Mouse (Mus musculus): ENCODE measurements around the gene Mrtfb.

The Mrtfb gene

DNA sequence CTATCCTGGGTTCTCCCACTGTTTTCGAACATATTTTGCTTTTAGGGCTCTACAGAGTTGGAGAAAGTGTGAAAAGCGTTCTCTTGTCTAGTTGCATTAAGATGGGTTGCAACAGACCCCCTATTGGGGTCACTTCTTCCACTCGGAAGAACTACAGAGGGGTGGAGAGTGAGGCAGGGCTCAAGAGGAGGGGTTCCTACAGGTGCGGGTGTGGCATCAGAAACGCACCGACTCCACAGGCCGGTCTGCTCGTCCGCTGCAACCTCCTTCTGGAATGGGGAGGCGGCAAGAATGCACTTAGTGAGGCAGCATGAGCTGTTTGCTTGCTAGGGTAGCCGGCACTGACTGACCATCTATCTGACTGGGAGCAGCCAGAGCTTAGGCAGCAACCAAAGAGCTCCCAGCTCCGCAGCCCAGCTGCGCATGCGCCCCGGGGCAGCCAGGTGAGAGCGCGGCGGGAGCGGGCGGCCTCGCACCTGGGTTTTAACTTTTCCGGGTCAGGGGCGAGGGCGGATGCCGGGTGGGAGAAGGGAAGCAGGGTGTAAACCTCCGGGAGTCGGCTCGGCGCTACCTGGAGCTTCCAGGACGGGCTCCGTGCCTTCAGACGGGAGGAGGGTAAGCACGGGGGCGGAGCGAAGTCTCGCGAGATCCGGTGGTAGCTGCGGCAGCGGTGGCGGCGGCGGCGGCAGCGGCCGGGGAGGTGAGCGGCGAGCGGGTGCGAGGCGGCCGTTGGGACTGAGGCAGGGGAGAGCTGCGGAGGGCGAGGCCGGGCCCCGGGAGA is at the start of gene Mrtfb:
Mrtfb (plus strand) TSS at position 627 of the 781 bp plus-strand sequence.
- peak; percentile 81 to 86 for DNase-seq (ENCODE audit: low spot score in 2 of 2)

DNA sequence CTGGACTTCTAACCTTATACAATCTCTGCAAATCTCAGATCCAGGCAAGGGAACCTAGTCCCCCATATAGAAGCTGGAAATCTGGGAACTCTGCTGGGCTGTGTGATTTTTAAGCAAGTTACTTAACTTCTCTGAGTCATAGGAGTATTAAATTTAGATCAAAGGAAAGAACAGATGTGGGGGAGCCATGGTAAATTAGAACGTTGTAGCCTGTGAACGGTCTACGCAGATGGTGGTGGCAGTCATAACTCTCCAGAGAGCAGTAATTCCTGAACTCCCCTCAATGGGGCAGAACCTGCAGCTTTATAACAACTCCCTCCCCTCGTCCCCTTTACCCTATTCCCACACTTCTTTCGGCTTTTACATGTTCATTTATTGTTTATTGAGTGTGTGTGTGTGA is 48.6 kb upstream of the Mrtfb start:
- no peak for DNase-seq (ENCODE audit: low spot score in 2 of 2)

GRCm38 (mm10) chr16:13208087-13208486 is 48.2 kb upstream of the Mrtfb start:
- DNase-seq (ENCODE audit: low spot score in 2 of 2), result no peak

DNA sequence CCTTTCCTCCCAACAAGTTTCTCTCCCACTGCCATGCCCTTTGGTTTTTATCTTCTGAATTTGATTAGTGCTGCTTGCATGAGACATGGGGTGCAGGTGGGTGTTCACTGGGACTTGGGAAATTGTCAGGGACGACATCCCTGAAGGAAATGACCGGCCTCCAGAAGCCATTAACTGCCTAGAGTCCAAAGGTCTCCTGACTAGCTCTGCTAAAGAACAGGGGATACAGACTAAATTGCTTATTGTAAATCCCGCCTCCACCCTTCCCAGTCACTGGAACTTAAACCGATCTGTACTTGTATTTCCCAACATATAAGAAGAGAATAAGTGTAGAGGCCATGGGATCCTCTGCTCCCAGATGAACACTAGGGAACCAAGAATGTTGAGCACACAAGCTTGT is 43.5 kb upstream of the Mrtfb start:
- DNase-seq (ENCODE audit: low spot score in 2 of 2), result no peak

DNA sequence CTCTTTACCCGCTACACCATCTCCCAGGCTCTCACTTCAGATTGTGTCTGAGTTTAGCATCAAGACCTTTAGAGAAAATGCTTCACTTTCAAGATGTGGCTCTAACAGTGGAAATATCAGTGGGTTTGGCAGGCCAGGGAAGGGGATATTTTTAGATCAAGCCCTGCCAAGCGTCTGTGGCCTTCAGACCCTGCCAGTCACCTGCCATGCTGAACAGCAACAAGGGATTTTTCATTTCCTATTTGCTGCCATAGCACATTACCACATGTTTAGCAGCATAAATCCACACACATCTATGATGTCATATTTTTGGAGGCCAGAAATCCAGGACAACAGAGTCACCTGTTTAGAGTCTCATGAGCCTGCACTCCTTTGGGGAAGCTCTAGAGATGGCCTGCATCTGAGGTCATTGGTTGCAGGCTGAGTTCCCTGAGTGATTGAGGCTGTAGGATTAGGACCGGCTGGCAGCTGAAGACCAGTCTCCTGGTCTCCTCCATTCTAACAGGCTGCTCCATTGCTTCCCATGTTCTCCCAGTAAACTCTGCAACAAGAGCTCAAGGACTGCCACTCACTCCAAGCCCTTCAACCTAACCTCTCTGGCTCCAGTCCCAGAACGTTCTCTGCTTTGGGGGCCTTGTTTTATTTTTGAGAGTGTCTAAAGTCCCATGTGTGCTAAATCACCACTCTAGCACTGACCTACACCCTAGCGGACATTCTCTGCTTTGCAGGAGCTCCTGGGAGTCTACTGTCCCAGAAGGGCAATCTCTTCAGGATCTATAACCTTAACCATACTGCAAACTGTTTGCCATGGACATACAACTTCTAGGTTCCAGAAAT is 39.9 kb upstream of the Mrtfb start:
- no peak for DNase-seq (ENCODE audit: low spot score in 2 of 2)

DNA sequence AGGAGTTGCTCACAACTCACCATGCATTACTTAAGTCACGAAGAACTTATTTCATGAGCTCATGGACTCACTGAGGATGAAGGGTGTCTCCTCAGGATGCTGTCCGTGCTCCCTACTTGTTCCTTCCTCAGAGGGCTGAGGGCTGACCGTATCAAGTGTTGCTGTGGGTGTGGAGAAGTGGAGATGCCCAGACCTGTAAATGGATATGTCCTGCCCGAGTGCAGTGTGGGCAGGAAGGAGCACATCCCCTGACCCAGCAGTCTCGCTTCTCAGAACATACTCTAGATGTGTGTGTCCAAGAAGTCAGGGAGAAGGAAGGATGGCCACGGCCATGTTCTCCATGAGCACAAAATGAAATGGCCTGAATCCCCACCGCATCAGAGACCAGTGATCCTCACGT is 38.3 kb upstream of the Mrtfb start:
- DNase-seq (ENCODE audit: low spot score in 2 of 2), result no peak

DNA sequence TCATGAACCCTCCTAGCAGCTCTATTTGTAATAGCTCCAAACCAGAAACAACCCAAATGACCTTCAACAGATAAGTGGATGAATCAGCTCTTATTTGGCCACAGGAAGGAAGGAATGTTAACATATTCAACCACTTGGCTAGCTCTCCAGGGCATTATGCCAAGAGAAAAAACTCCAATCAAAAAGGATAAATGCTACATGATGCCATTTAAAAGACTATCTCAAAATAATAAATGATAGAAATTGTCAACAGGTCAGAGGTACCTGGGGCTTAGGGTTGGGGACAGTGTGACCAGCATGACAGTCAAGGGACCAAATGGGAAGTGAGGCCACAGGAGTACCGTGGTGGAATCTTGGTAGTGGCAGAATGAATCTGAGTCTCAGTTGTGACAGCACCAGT is 34.8 kb upstream of the Mrtfb start:
- no peak for DNase-seq (ENCODE audit: low spot score in 2 of 2)

- DNase-seq (ENCODE audit: low spot score in 2 of 2), result no peak
These were observed 24.2 kb upstream of the Mrtfb start for GRCm38 (mm10) chr16:13232043-13232442.

GRCm38 (mm10) chr16:13232912-13233802 is 23.1 kb upstream of the Mrtfb start:
- no peak for DNase-seq (ENCODE audit: low spot score in 2 of 2)

DNA sequence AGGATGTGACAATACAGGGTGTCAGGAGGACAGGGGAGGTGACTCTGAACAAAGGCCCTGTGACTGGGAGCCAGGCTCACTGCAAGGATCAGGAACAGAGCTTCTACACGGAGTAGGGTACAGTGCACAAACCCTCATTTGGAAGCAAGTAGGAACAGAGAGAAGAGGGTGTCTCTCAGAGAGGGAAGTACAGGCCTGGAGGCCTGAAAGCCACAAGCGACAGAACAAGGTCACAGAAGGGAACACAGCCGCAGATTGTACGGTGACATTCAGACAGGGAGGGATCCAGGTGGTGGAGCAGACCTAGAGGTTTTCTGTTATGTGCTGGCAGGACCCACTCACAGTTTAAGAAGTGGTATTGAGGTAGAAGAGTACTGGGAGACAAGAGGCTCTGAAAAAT is 17.2 kb upstream of the Mrtfb start:
- DNase-seq (ENCODE audit: low spot score in 2 of 2), result no peak

GRCm38 (mm10) chr16:13239544-13239943 is 16.7 kb upstream of the Mrtfb start:
- no peak for DNase-seq (ENCODE audit: low spot score in 2 of 2)

- no peak for DNase-seq (ENCODE audit: low spot score in 2 of 2)
These were observed 16.0 kb upstream of the Mrtfb start for GRCm38 (mm10) chr16:13240326-13240725.

DNA sequence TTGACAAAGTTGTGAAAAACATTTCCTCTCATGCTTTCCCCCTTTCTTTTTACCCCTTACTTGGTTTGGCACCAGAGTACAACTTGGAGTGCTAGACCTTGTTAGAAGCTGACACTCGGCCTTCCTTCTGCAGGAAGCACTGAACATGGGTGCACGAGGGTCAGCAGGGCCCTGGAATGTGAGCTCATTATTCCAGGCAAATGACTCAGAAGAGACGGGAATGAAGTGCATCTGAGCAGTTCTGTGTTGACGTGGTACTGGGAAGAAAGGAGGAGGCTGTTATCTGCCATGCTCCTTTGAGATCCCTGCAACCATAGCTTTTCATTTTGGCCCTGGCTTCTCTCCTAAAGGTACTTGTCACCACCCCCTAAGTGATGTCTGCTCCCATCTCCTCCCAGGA is 10.6 kb upstream of the Mrtfb start:
- DNase-seq (ENCODE audit: low spot score in 2 of 2), result no peak

DNA sequence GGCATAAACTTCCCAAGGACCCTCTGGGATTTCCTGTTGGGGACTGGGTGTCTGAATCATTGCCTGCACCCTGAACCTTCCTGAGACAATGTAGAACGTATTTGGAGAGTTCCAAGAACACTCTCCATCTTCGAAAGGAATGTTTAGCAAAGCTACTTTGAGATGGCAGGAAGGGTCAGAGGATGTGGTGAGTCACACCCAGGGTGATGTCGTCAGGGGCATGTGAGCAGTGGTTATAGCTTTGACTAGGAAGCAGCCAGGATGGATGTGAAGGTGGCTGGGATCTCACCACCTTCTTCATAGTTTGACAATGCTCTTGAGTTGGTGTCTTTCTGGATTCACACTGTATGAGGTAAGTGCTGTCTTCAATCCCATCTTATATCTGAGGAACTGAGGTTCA is 9.4 kb upstream of the Mrtfb start:
- no peak for DNase-seq (ENCODE audit: low spot score in 2 of 2)

DNA sequence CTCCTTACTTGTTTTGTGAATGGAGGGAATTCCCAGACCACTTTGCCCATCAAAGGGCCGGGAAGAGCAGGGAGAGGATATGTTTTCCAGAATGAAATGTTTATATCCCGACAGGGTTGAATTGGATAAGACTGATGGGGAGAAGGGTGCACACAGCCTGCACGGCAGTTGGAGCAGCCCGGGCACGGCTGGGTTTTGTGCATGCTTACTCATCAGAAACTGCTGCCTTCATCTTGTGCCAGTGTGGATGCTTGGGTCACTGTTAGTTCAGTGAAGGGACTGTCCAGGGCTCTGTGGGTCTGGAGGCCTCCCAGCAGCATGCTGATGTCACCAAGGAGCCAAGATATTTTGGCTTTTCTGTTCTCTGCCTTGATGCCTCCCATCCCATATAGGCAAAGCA is 6.2 kb upstream of the Mrtfb start:
- no peak for DNase-seq (ENCODE audit: low spot score in 2 of 2)

- peak; percentile 15 to 32 for DNase-seq (ENCODE audit: low spot score in 2 of 2)
These were observed 616 bp downstream of the Mrtfb start for GRCm38 (mm10) chr16:13256667-13257527.

GRCm38 (mm10) chr16:13257528-13257835 is 1.2 kb downstream of the Mrtfb start:
- DNase-seq (ENCODE audit: low spot score in 2 of 2), result no peak

DNA sequence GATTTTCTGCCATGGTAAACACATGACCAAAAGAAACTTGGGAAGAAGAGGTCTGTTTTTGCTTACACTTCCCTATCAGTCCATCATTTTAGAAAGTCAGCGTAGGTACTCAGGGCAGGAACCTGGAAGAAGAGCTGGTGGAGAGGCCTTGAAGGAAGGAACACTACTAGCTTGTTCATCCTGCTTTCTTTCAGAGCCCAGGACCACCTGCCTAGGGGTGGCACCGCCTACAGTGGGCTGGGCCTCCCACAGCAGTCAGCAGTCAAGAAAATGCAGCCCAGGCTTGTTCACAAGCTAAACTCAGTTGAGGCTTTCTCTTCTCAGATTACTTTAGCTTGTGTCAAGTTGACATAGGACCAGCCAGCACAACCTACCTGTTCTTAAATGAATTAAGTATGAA is 2.7 kb downstream of the Mrtfb start:
- no peak for DNase-seq (ENCODE audit: low spot score in 2 of 2)

- DNase-seq (ENCODE audit: low spot score in 2 of 2), result no peak
These were observed 10.0 kb downstream of the Mrtfb start for GRCm38 (mm10) chr16:13266312-13266711.

DNA sequence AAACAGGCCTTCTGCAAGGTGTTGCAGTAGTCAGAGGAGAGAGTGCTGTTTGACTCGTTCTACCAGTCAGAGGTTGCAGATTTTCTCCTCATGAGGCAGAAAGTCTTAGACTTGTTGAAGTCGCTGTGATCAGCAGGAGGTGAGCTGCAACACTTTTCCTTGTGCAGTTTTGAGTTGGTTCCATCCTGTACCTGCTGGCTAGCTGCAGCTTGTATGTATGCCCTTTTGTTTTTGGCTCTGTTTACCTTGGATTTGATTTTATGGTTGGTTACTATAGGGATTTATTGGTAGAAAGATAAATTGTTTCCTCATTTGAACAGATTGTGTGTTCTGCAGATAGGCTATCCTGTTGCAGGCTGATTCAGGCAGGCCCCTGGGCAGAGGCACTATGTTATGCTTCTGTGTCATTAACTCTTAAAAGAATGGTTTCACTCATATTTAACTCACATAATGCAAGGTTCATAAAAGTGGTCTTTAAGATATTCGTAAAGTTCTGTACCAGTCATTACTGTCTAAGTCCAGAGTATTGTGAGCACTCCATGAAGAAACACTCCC is 11.1 kb downstream of the Mrtfb start:
- DNase-seq (ENCODE audit: low spot score in 2 of 2), result no peak

GRCm38 (mm10) chr16:13269426-13269825 is 13.1 kb downstream of the Mrtfb start:
- DNase-seq (ENCODE audit: low spot score in 2 of 2), result no peak

Measured in spleen, postnatal 14 days (tissue).